ENCODE assay signal across 19 mouse cellular contexts in genomic region chrX:109392908-109393307, GRCm38 (mm10).
DNase-seq lines count a peak whose midpoint lies in the region; ATAC-seq and TF ChIP-seq lines count a peak whose summit lies in the region.
"Had no signal": no experiment of that assay in that cellular context is flagged by ENCODE, and none has a peak within 500 bp of the region (broad histone marks: within the 10 kb centered on the region; RNA-seq: fewer than 3 reads in every experiment).

No protein-coding gene starts in this region.

- H3K4me1 ChIP-seq in forebrain, postnatal 0 days (ENCODE audit: insufficient read depth) = no peaks in the 10 kb centered on the region
- H3K4me1 ChIP-seq in forebrain, embryonic 15.5 days = no peaks in the 10 kb centered on the region
- H3K4me1 ChIP-seq: heart, embryonic 15.5 days; intestine, embryonic 15.5 days had no signal

- DNase-seq in forebrain, postnatal 0 days = peak; percentile 14
- DNase-seq in left cerebral cortex, adult 2 months (ENCODE audit: extremely low spot score in 1 of 2, low spot score in 2 of 2) = no peak
- DNase-seq in left cerebral cortex, adult 11 months (ENCODE audit: low spot score) = no peak
- peak; percentile 1 for DNase-seq in 416B (ENCODE audit: low read depth)
- peak; percentile 7 for DNase-seq in MEL-GATA-1-ER (ENCODE audit: extremely low read depth, low read depth)
- DNase-seq in urinary bladder, postnatal 4 days (ENCODE audit: low spot score in 2 of 2) = no peak
- DNase-seq: adrenal gland, postnatal 25 days; cerebellum, adult 2 months; gastrocnemius, postnatal 36 days; heart, postnatal 4 days; kidney, adult 9 months; liver; lung, adult 18-20 months; right cerebral cortex, adult 18-20 months; thymus, postnatal 14 days had no signal

- H3K27me3 ChIP-seq in forebrain, postnatal 0 days (ENCODE audit: insufficient read depth, low read length) = no peaks in the 10 kb centered on the region
- no peaks in the 10 kb centered on the region for H3K27me3 ChIP-seq in forebrain, embryonic 15.5 days
- H3K27me3 ChIP-seq: heart, embryonic 15.5 days; intestine, embryonic 15.5 days had no signal

- WGBS in forebrain, postnatal 0 days = 62% methylated on average over 3 of the region's 3 CpGs
- 59% methylated on average over 3 of the region's 3 CpGs for WGBS in forebrain, embryonic 15.5 days

- peak; percentile 37 for TF ChIP-seq CTCF in forebrain, postnatal 0 days (IDR thresholded peaks at IDR 0.05; ENCODE audit: low read depth)
- peak; percentile 40 for TF ChIP-seq CTCF in left cerebral cortex, adult 2 months (IDR thresholded peaks at IDR 0.05)

- H3K27ac ChIP-seq in forebrain, postnatal 0 days (ENCODE audit: low read depth, low read length) = no peak overlapping the region
- H3K27ac ChIP-seq in forebrain, embryonic 15.5 days (replicated peaks) = no peak overlapping the region
- no peak overlapping the region for H3K27ac ChIP-seq in left cerebral cortex, adult 2 months
- H3K27ac ChIP-seq: heart, embryonic 15.5 days; intestine, embryonic 15.5 days had no signal

- H3K9ac ChIP-seq in forebrain, postnatal 0 days = no peak overlapping the region
- no peak overlapping the region for H3K9ac ChIP-seq in forebrain, embryonic 15.5 days (replicated peaks)
- H3K9ac ChIP-seq: heart, embryonic 15.5 days; intestine, embryonic 15.5 days had no signal

- no peaks in the 10 kb centered on the region for H3K36me3 ChIP-seq in forebrain, postnatal 0 days (ENCODE audit: insufficient read depth)
- H3K36me3 ChIP-seq in forebrain, embryonic 15.5 days = no peaks in the 10 kb centered on the region
- H3K36me3 ChIP-seq: heart, embryonic 15.5 days; intestine, embryonic 15.5 days had no signal

- no peak for ATAC-seq in forebrain, postnatal 0 days
- ATAC-seq in forebrain, embryonic 15.5 days (replicated peaks) = no peak
- ATAC-seq in frontal cortex, adult (ENCODE audit: low TSS enrichment) = no peak
- ATAC-seq: intestine, embryonic 15.5 days had no signal

- intact Hi-C loops in left cerebral cortex, adult 2 months (cut with DNase I) = no loop called here

- no peak overlapping the region for H3K4me3 ChIP-seq in forebrain, postnatal 0 days (ENCODE audit: low read depth, low read length)
- no peak overlapping the region for H3K4me3 ChIP-seq in forebrain, embryonic 15.5 days
- no peak overlapping the region for H3K4me3 ChIP-seq in left cerebral cortex, adult 2 months
- H3K4me3 ChIP-seq: heart, embryonic 15.5 days; intestine, embryonic 15.5 days had no signal

- no peak overlapping the region for H3K4me2 ChIP-seq in forebrain, postnatal 0 days (ENCODE audit: low read depth)
- no peak overlapping the region for H3K4me2 ChIP-seq in forebrain, embryonic 15.5 days (replicated peaks)
- H3K4me2 ChIP-seq: heart, embryonic 15.5 days; intestine, embryonic 15.5 days had no signal

- H3K9me3 ChIP-seq in forebrain, postnatal 0 days (ENCODE audit: low read length) = no peaks in the 10 kb centered on the region
- no peaks in the 10 kb centered on the region for H3K9me3 ChIP-seq in forebrain, embryonic 15.5 days
- H3K9me3 ChIP-seq: heart, embryonic 15.5 days; intestine, embryonic 15.5 days had no signal

Comparison
In these comparisons a context has a peak if more than half of its experiments do, and no peak if none do; other contexts are left out.
1. DNase-seq: peak in forebrain, postnatal 0 days (single experiment), 416B (single experiment) and MEL-GATA-1-ER (single experiment); none in left cerebral cortex, adult 2 months (0 of 2), left cerebral cortex, adult 11 months (single experiment) and urinary bladder, postnatal 4 days (0 of 2).